Mouse (Mus musculus): ENCODE results near the gene Olfr877. TPM values are rescaled to one million over a fixed set of nuclear protein-coding genes. Genes with fewer than 3 reads are reported as not detected.

The Olfr877 gene
- not detected for polyA plus RNA-seq (2021)

GRCm38 (mm10) chr9:37853969-37854368, at the start of gene Olfr877:
Olfr877 (plus strand) TSS chr9:37854269.
- in situ Hi-C loops (cut with MboI; ENCODE audit: low pct_unique_long_range_greater_than_20kb), result no loop called here
- ATAC-seq, result no peak

GRCm38 (mm10) chr9:37807235-37807634, 46.8 kb upstream of the Olfr877 start:
- in situ Hi-C loops (cut with MboI; ENCODE audit: low pct_unique_long_range_greater_than_20kb), result no loop called here
- ChIA-PET CTCF (interaction anchor here (1.1 to 1.2 kb wide), 3 partner anchors 11 to 20 kb away, joined by 4 read pairs; no protein-coding TSS in a partner anchor), POLR2A (no interaction called here)
- H3K27me3 ChIP-seq, result no peaks in the 10 kb centered on the region
- ATAC-seq (no peak), DNase-seq (ENCODE audit: low read depth, low spot score) (no peak)
- no peak for TF ChIP-seq CTCF (IDR thresholded peaks at IDR 0.05)

More at GRCm38 (mm10) chr9:37853969-37854368, at the start of gene Olfr877:
- peaks cover 10% of the 10 kb centered on the region for H3K27me3 ChIP-seq
- no peak for TF ChIP-seq CTCF (IDR thresholded peaks at IDR 0.05)
- POLR2A ChIA-PET, result no interaction called here
- CTCF ChIA-PET, result no interaction called here
- no peak for DNase-seq (ENCODE audit: low read depth, low spot score)

GRCm38 (mm10) chr9:37808456-37808855, 45.6 kb upstream of the Olfr877 start:
- no peak for TF ChIP-seq CTCF (IDR thresholded peaks at IDR 0.05)
- no peaks in the 10 kb centered on the region for H3K27me3 ChIP-seq
- peak; percentile 35 for DNase-seq (ENCODE audit: low read depth, low spot score)
- CTCF ChIA-PET, result interaction anchor here (1.1 kb wide), 1 partner anchor 19 kb away, joined by 4 read pairs; no protein-coding TSS in a partner anchor
- peak; percentile 79 for ATAC-seq
- in situ Hi-C loops (cut with MboI; ENCODE audit: low pct_unique_long_range_greater_than_20kb), result no loop called here
- POLR2A ChIA-PET, result no interaction called here

GRCm38 (mm10) chr9:37808976-37809375, 45.1 kb upstream of the Olfr877 start:
- TF ChIP-seq CTCF (IDR thresholded peaks at IDR 0.05), result no peak
- no peak for DNase-seq (ENCODE audit: low read depth, low spot score)
- ChIA-PET CTCF (no interaction called here), POLR2A (no interaction called here)
- in situ Hi-C loops (cut with MboI; ENCODE audit: low pct_unique_long_range_greater_than_20kb), result no loop called here
- ATAC-seq, result no peak
- no peaks in the 10 kb centered on the region for H3K27me3 ChIP-seq

- TF ChIP-seq CTCF (IDR thresholded peaks at IDR 0.05), result no peak
- ChIA-PET POLR2A (no interaction called here), CTCF (interaction anchor here (1.0 kb wide), 1 partner anchor 10 kb away, joined by 3 read pairs; no protein-coding TSS in a partner anchor)
- no peak for DNase-seq (ENCODE audit: low read depth, low spot score)
- in situ Hi-C loops (cut with MboI; ENCODE audit: low pct_unique_long_range_greater_than_20kb), result no loop called here
- no peaks in the 10 kb centered on the region for H3K27me3 ChIP-seq
- no peak for ATAC-seq
Measured at GRCm38 (mm10) chr9:37814696-37815095, 39.4 kb upstream of the Olfr877 start.

GRCm38 (mm10) chr9:37829881-37830280, 24.2 kb upstream of the Olfr877 start:
- ChIA-PET POLR2A (no interaction called here), CTCF (no interaction called here)
- no peak for ATAC-seq
- no peaks in the 10 kb centered on the region for H3K27me3 ChIP-seq
- no peak for DNase-seq (ENCODE audit: low read depth, low spot score)
- TF ChIP-seq CTCF (IDR thresholded peaks at IDR 0.05), result no peak
- in situ Hi-C loops (cut with MboI; ENCODE audit: low pct_unique_long_range_greater_than_20kb), result no loop called here

GRCm38 (mm10) chr9:37833341-37833740, 20.7 kb upstream of the Olfr877 start:
- no peak for TF ChIP-seq CTCF (IDR thresholded peaks at IDR 0.05)
- peak; percentile 85 for ATAC-seq
- POLR2A ChIA-PET, result no interaction called here
- peak; percentile 57 for DNase-seq (ENCODE audit: low read depth, low spot score)
- CTCF ChIA-PET, result no interaction called here
- no peaks in the 10 kb centered on the region for H3K27me3 ChIP-seq
- in situ Hi-C loops (cut with MboI; ENCODE audit: low pct_unique_long_range_greater_than_20kb), result no loop called here

- CTCF ChIA-PET, result no interaction called here
- POLR2A ChIA-PET, result no interaction called here
Measured at GRCm38 (mm10) chr9:37849267-37849666, 4.8 kb upstream of the Olfr877 start.

GRCm38 (mm10) chr9:37863325-37863724, 9.3 kb downstream of the Olfr877 start:
- no peak for ATAC-seq
- in situ Hi-C loops (cut with MboI; ENCODE audit: low pct_unique_long_range_greater_than_20kb), result no loop called here
- POLR2A ChIA-PET, result no interaction called here
- CTCF ChIA-PET, result no interaction called here
- DNase-seq (ENCODE audit: low read depth, low spot score), result no peak
- TF ChIP-seq CTCF (IDR thresholded peaks at IDR 0.05), result no peak
- H3K27me3 ChIP-seq, result peaks cover under 1% of the 10 kb centered on the region

More at GRCm38 (mm10) chr9:37849267-37849666, 4.8 kb upstream of the Olfr877 start:
- DNase-seq (ENCODE audit: low read depth, low spot score) (no peak), ATAC-seq (no peak)
- in situ Hi-C loops (cut with MboI; ENCODE audit: low pct_unique_long_range_greater_than_20kb), result no loop called here
- H3K27me3 ChIP-seq, result peaks cover 15% of the 10 kb centered on the region
- no peak for TF ChIP-seq CTCF (IDR thresholded peaks at IDR 0.05)

- ChIA-PET CTCF (no interaction called here), POLR2A (no interaction called here)
- H3K27me3 ChIP-seq, result peaks cover 3% of the 10 kb centered on the region
- no peak for TF ChIP-seq CTCF (IDR thresholded peaks at IDR 0.05)
- no peak for ATAC-seq
- in situ Hi-C loops (cut with MboI; ENCODE audit: low pct_unique_long_range_greater_than_20kb), result no loop called here
- no peak for DNase-seq (ENCODE audit: low read depth, low spot score)
Measured at GRCm38 (mm10) chr9:37870246-37870645, 16.2 kb downstream of the Olfr877 start.

GRCm38 (mm10) chr9:37871097-37871496, 17.0 kb downstream of the Olfr877 start:
- peaks cover 3% of the 10 kb centered on the region for H3K27me3 ChIP-seq
- in situ Hi-C loops (cut with MboI; ENCODE audit: low pct_unique_long_range_greater_than_20kb), result no loop called here
- POLR2A ChIA-PET, result no interaction called here
- no peak for TF ChIP-seq CTCF (IDR thresholded peaks at IDR 0.05)
- CTCF ChIA-PET, result no interaction called here
- DNase-seq (ENCODE audit: low read depth, low spot score), result no peak
- ATAC-seq, result no peak

- TF ChIP-seq CTCF (IDR thresholded peaks at IDR 0.05), result no peak
- ChIA-PET CTCF (no interaction called here), POLR2A (no interaction called here)
- in situ Hi-C loops (cut with MboI; ENCODE audit: low pct_unique_long_range_greater_than_20kb), result no loop called here
- ATAC-seq (no peak), DNase-seq (ENCODE audit: low read depth, low spot score) (no peak)
- H3K27me3 ChIP-seq, result peaks cover 3% of the 10 kb centered on the region
Measured at GRCm38 (mm10) chr9:37871536-37871935, 17.5 kb downstream of the Olfr877 start.

All from Patski (cell line).